Mouse (Mus musculus) neural tube, embryonic 13.5 days (tissue): ENCODE measurements around the gene Grb7. TPM values are rescaled to one million over a fixed set of nuclear protein-coding genes. Genes with fewer than 3 reads are reported as not detected.

Source experiments
- ATAC-seq: fragments of 200-750 bp; cut with Nextera tagmentation; 2 replicates; pipeline ENCODE4 v1.8.0; 2017; ENCODE audit warnings: low read depth, mild to moderate bottlenecking, moderate TSS enrichment, moderate library complexity
- H3K27ac ChIP-seq: fragments of 300-500 bp; sonication (generic); replicated peaks from 2 replicates; pipeline ENCODE4 v1.5.1; 2015; ENCODE audit warnings: moderate library complexity, mild to moderate bottlenecking, inconsistent platforms
- H3K27me3 ChIP-seq: fragments of 300-500 bp; sonication (generic); 2 replicates; pipeline ENCODE4 v1.6.1; 2015; ENCODE audit warnings: mild to moderate bottlenecking, inconsistent platforms
- H3K36me3 ChIP-seq: fragments of 300-500 bp; sonication (generic); 2 replicates; pipeline ENCODE4 v1.6.1; 2015; ENCODE audit warnings: mild to moderate bottlenecking, inconsistent platforms
- H3K4me1 ChIP-seq: fragments of 300-500 bp; sonication (generic); replicated peaks from 2 replicates; pipeline ENCODE4 v1.6.1; 2015; ENCODE audit warnings: inconsistent platforms
- H3K4me2 ChIP-seq: fragments of 300-500 bp; sonication (generic); 2 replicates; pipeline ENCODE4 v1.6.1; 2015; ENCODE audit warnings: inconsistent platforms, mild to moderate bottlenecking, moderate library complexity
- H3K4me3 ChIP-seq: fragments of 300-500 bp; sonication (generic); 2 replicates; pipeline ENCODE4 v1.5.1; 2015; ENCODE audit warnings: mild to moderate bottlenecking, inconsistent platforms
- H3K9ac ChIP-seq: fragments of 300-500 bp; sonication (generic); 2 replicates; pipeline ENCODE4 v1.6.1; 2015; ENCODE audit warnings: moderate library complexity, mild to moderate bottlenecking, inconsistent platforms
- H3K9me3 ChIP-seq: fragments of 300-500 bp; sonication (generic); 2 replicates; pipeline ENCODE4 v1.6.1; 2016; ENCODE audit warnings: inconsistent platforms
- WGBS: fragments of 180-500 bp; shearing (Covaris S2); methylation state at CpG from one replicate; pipeline ENCODE4 v1.1.7; 2015; 5-methylcytosine and 5-hydroxymethylcytosine counted together
- polyA plus RNA-seq: library from polyadenylated mRNA; unstranded; fragments of >200 nt; fragmentation: Nextera tagmentation; extraction: Ambion mirVana; gene quantifications from 2 replicates; pipeline ENCODE4 v1.2.1, GENCODE M21; 2015

Gene Grb7
- polyA plus RNA-seq, 1 experiment from 2014 or later, result 0.47 TPM

- Histone ChIP-seq H3K4me3 (no peak overlapping the region), H3K4me1 (peaks cover 11% of the 10 kb centered on the region), H3K27me3 (peaks cover 45% of the 10 kb centered on the region), H3K27ac (no peak overlapping the region), H3K4me2 (no peak overlapping the region), H3K9ac (no peak overlapping the region), H3K9me3 (no peaks in the 10 kb centered on the region), H3K36me3 (no peaks in the 10 kb centered on the region)
- WGBS, result 20% methylated on average over 11 of the region's 11 CpGs
- ATAC-seq, result no peak
These were observed 13.0 kb downstream of the Grb7 start for GRCm38 (mm10) chr11:98459071-98459741.

- H3K27ac ChIP-seq, result no peak overlapping the region
- H3K9ac ChIP-seq, result no peak overlapping the region
- H3K4me3 ChIP-seq, result no peak overlapping the region
- 80% methylated on average over 9 of the region's 9 CpGs for WGBS
- peaks cover 11% of the 10 kb centered on the region for H3K4me1 ChIP-seq
- no peak overlapping the region for H3K4me2 ChIP-seq
- H3K27me3 ChIP-seq, result peaks cover 45% of the 10 kb centered on the region
- ATAC-seq, result no peak
- no peaks in the 10 kb centered on the region for H3K9me3 ChIP-seq
- H3K36me3 ChIP-seq, result no peaks in the 10 kb centered on the region
These were observed 13.7 kb downstream of the Grb7 start for GRCm38 (mm10) chr11:98459860-98460259.

GRCm38 (mm10) chr11:98461109-98461720, 15.0 kb downstream of the Grb7 start:
- 61% methylated on average over 6 of the region's 6 CpGs for WGBS
- H3K27ac ChIP-seq, result no peak overlapping the region
- no peaks in the 10 kb centered on the region for H3K9me3 ChIP-seq
- H3K36me3 ChIP-seq, result no peaks in the 10 kb centered on the region
- no peak for ATAC-seq
- no peak overlapping the region for H3K4me2 ChIP-seq
- peaks cover 45% of the 10 kb centered on the region for H3K27me3 ChIP-seq
- no peak overlapping the region for H3K9ac ChIP-seq
- H3K4me3 ChIP-seq, result no peak overlapping the region
- H3K4me1 ChIP-seq, result peaks cover 11% of the 10 kb centered on the region

- 94% methylated on average over 6 of the region's 6 CpGs for WGBS
- no peak for ATAC-seq
These were observed 16.1 kb downstream of the Grb7 start for GRCm38 (mm10) chr11:98462255-98462654.

GRCm38 (mm10) chr11:98463911-98464310, 17.7 kb downstream of the Grb7 start:
- H3K27me3 ChIP-seq, result peaks cover 33% of the 10 kb centered on the region
- H3K36me3 ChIP-seq, result no peaks in the 10 kb centered on the region
- H3K4me1 ChIP-seq, result no peaks in the 10 kb centered on the region
- H3K4me2 ChIP-seq, result no peak overlapping the region
- H3K9ac ChIP-seq, result no peak overlapping the region
- no peak overlapping the region for H3K4me3 ChIP-seq
- WGBS, result 87% methylated on average over 9 of the region's 9 CpGs
- H3K9me3 ChIP-seq, result no peaks in the 10 kb centered on the region
- no peak for ATAC-seq
- H3K27ac ChIP-seq, result no peak overlapping the region

More at GRCm38 (mm10) chr11:98462255-98462654, 16.1 kb downstream of the Grb7 start:
- Histone ChIP-seq H3K4me1 (peaks cover 11% of the 10 kb centered on the region), H3K4me2 (no peak overlapping the region), H3K9ac (no peak overlapping the region), H3K27me3 (peaks cover 45% of the 10 kb centered on the region), H3K4me3 (no peak overlapping the region), H3K36me3 (no peaks in the 10 kb centered on the region), H3K9me3 (no peaks in the 10 kb centered on the region), H3K27ac (no peak overlapping the region)

- Histone ChIP-seq H3K4me2 (no peak overlapping the region), H3K9ac (no peak overlapping the region), H3K36me3 (no peaks in the 10 kb centered on the region), H3K9me3 (no peaks in the 10 kb centered on the region), H3K27ac (no peak overlapping the region), H3K4me3 (no peak overlapping the region), H3K4me1 (no peaks in the 10 kb centered on the region), H3K27me3 (peaks cover 27% of the 10 kb centered on the region)
- WGBS, result 86% methylated on average over 6 of the region's 6 CpGs
- no peak for ATAC-seq
These were observed 18.3 kb downstream of the Grb7 start for GRCm38 (mm10) chr11:98464516-98464915.

GRCm38 (mm10) chr11:98469761-98470714, 23.8 kb downstream of the Grb7 start:
- H3K27ac ChIP-seq, result no peak overlapping the region
- WGBS, result 83% methylated on average over 22 of the region's 22 CpGs
- H3K9ac ChIP-seq, result no peak overlapping the region
- no peak for ATAC-seq
- no peaks in the 10 kb centered on the region for H3K9me3 ChIP-seq
- no peak overlapping the region for H3K4me3 ChIP-seq
- no peaks in the 10 kb centered on the region; the same call in 1 of the 2 replicates for H3K27me3 ChIP-seq
- H3K36me3 ChIP-seq, result no peaks in the 10 kb centered on the region
- no peak overlapping the region for H3K4me2 ChIP-seq
- H3K4me1 ChIP-seq, result no peaks in the 10 kb centered on the region

GRCm38 (mm10) chr11:98470795-98471194, 24.6 kb downstream of the Grb7 start:
- H3K27me3 ChIP-seq, result no peaks in the 10 kb centered on the region; the same call in 1 of the 2 replicates
- no peaks in the 10 kb centered on the region for H3K9me3 ChIP-seq
- no peak overlapping the region for H3K4me3 ChIP-seq
- no peak overlapping the region for H3K4me2 ChIP-seq
- 79% methylated on average over 6 of the region's 6 CpGs for WGBS
- no peak overlapping the region for H3K9ac ChIP-seq
- H3K27ac ChIP-seq, result no peak overlapping the region
- no peaks in the 10 kb centered on the region for H3K36me3 ChIP-seq
- ATAC-seq, result no peak
- no peaks in the 10 kb centered on the region for H3K4me1 ChIP-seq

- no peak overlapping the region for H3K4me3 ChIP-seq
- H3K27ac ChIP-seq, result no peak overlapping the region
- H3K36me3 ChIP-seq, result no peaks in the 10 kb centered on the region
- 47% methylated on average over 4 of the region's 4 CpGs for WGBS
- H3K4me1 ChIP-seq, result no peaks in the 10 kb centered on the region
- H3K4me2 ChIP-seq, result no peak overlapping the region
- no peak for ATAC-seq
- H3K9ac ChIP-seq, result no peak overlapping the region
- no peaks in the 10 kb centered on the region; the same call in 1 of the 2 replicates for H3K27me3 ChIP-seq
- no peaks in the 10 kb centered on the region for H3K9me3 ChIP-seq
These were observed 26.5 kb downstream of the Grb7 start for GRCm38 (mm10) chr11:98472696-98473095.

GRCm38 (mm10) chr11:98473916-98474479, 27.8 kb downstream of the Grb7 start:
- Histone ChIP-seq H3K9me3 (no peaks in the 10 kb centered on the region), H3K36me3 (no peaks in the 10 kb centered on the region), H3K9ac (no peak overlapping the region), H3K4me3 (no peak overlapping the region), H3K27me3 (no peaks in the 10 kb centered on the region), H3K27ac (no peak overlapping the region), H3K4me2 (no peak overlapping the region), H3K4me1 (no peaks in the 10 kb centered on the region)
- 62% methylated on average over 8 of the region's 8 CpGs for WGBS
- no peak for ATAC-seq

GRCm38 (mm10) chr11:98474967-98475366, 28.8 kb downstream of the Grb7 start:
- Histone ChIP-seq H3K4me2 (no peak overlapping the region), H3K9me3 (no peaks in the 10 kb centered on the region), H3K4me1 (no peaks in the 10 kb centered on the region), H3K27ac (no peak overlapping the region), H3K9ac (no peak overlapping the region), H3K36me3 (no peaks in the 10 kb centered on the region), H3K4me3 (no peak overlapping the region), H3K27me3 (no peaks in the 10 kb centered on the region)
- ATAC-seq, result no peak
- 89% methylated on average over 11 of the region's 11 CpGs for WGBS
